Mouse (Mus musculus) midbrain, postnatal 0 days (tissue): ENCODE data around the gene H2-T3. TPM values are rescaled to one million over a fixed set of nuclear protein-coding genes. Genes with fewer than 3 reads are reported as not detected.
"Not testable (repeated sequence)": the region's sequence is repeated elsewhere in the genome, so short reads cannot be mapped to it uniquely, and the experiment has no call there.

ENCODE experiments used
- ATAC-seq: fragments of 200-750 bp; cut with Nextera tagmentation; 2 replicates; pipeline ENCODE4 v1.8.0; 2017; ENCODE audit warnings: moderate number of reproducible peaks, mild to moderate bottlenecking, moderate TSS enrichment, moderate library complexity; ENCODE audit not compliant: low FRiP score
- DNase-seq: peaks from one replicate; pipeline ENCODE4 v3.0.0-alpha.2; 2015; ENCODE audit warnings: low spot score
- H3K27ac ChIP-seq: fragments of 300-500 bp; sonication (generic); 2 replicates; pipeline ENCODE4 v1.5.1; 2014; ENCODE audit warnings: low read depth, mild to moderate bottlenecking, low read length, mixed read lengths
- H3K27me3 ChIP-seq: fragments of 300-500 bp; sonication (generic); 2 replicates; pipeline ENCODE4 v1.6.1; 2014; ENCODE audit warnings: low read length, control low read depth, mixed read lengths; ENCODE audit not compliant: insufficient read depth
- H3K36me3 ChIP-seq: fragments of 300-500 bp; sonication (generic); 2 replicates; pipeline ENCODE4 v1.6.1; 2014; ENCODE audit warnings: low read length, control low read depth, mixed read lengths; ENCODE audit not compliant: insufficient read depth
- H3K4me1 ChIP-seq: fragments of 300-500 bp; sonication (generic); 2 replicates; pipeline ENCODE4 v1.6.1; 2014; ENCODE audit warnings: mild to moderate bottlenecking, control low read depth, antibody characterized with exemption, low read length, mixed read lengths; ENCODE audit not compliant: insufficient read depth
- H3K4me2 ChIP-seq: fragments of 300-500 bp; sonication (generic); 2 replicates; pipeline ENCODE4 v1.6.1; 2014; ENCODE audit warnings: low read depth, mild to moderate bottlenecking, low read length, mixed read lengths; ENCODE audit not compliant: poor library complexity, severe bottlenecking
- H3K4me3 ChIP-seq: fragments of 300-500 bp; sonication (generic); 2 replicates; pipeline ENCODE4 v1.5.1; 2014; ENCODE audit warnings: low read depth, mild to moderate bottlenecking, low read length, moderate library complexity
- H3K9ac ChIP-seq: fragments of 300-500 bp; sonication (generic); replicated peaks from 2 replicates; pipeline ENCODE4 v1.6.1; 2014; ENCODE audit warnings: mild to moderate bottlenecking, low read length, moderate library complexity, mixed read lengths; ENCODE audit not compliant: poor library complexity, severe bottlenecking
- H3K9me3 ChIP-seq: fragments of 300-500 bp; sonication (generic); 2 replicates; pipeline ENCODE4 v1.6.1; 2016; ENCODE audit warnings: low read length, control low read depth
- CTCF ChIP-seq: IDR thresholded peaks from 2 replicates; pipeline ENCODE4 v1.5.1; 2016; ENCODE audit warnings: antibody characterized with exemption, mild to moderate bottlenecking
- WGBS: fragments of 180-500 bp; shearing (Covaris S2); extraction: QIAGEN DNeasy Blood & Tissue Kit; methylation state at CpG from one replicate; pipeline ENCODE4 v1.1.7; 2014; 5-methylcytosine and 5-hydroxymethylcytosine counted together
- polyA plus RNA-seq: library from polyadenylated mRNA; unstranded; fragments of >200 nt; fragmentation: Nextera tagmentation; extraction: Ambion mirVana; gene quantifications from 2 replicates; pipeline ENCODE4 v1.2.1, GENCODE M21; 2015
- total RNA-seq: library from RNA; depleted of rRNA; stranded (reverse); fragments of >200 nt; gene quantifications from 2 replicates; pipeline ENCODE4 v1.2.3, GENCODE M21; 2014; rRNA removed

The H2-T3 gene
- total RNA-seq (not detected in 2 replicates), polyA plus RNA-seq (not detected in 2 replicates)

GRCm38 (mm10) chr17:36190169-36190507, at the start of gene H2-T3:
Gene H2-T3 (minus strand): TSS chr17:36190287.
- H3K4me1 ChIP-seq = no peaks in the 10 kb centered on the region
- no peak within 1 kb of the TSS for H3K9ac ChIP-seq
- no peak within 1 kb of the TSS for H3K4me3 ChIP-seq
- H3K36me3 ChIP-seq = no peaks in the 10 kb centered on the region
- H3K9me3 ChIP-seq = no peaks in the 10 kb centered on the region
- no peaks in the 10 kb centered on the region; the same call in 1 of the 2 replicates for H3K27me3 ChIP-seq
- 74% methylated on average over 2 of the region's 2 CpGs for WGBS
- no peak within 1 kb of the TSS for H3K4me2 ChIP-seq
- H3K27ac ChIP-seq = no peak within 1 kb of the TSS
- DNase-seq (no peak), ATAC-seq (no peak)
- no peak for TF ChIP-seq CTCF

- ATAC-seq (no peak), DNase-seq (no peak)
- H3K9me3 ChIP-seq = no peaks in the 10 kb centered on the region
- H3K9ac ChIP-seq = peak overlapping the region; percentile 34; the same call in 1 of the 2 replicates
- no peaks in the 10 kb centered on the region for H3K36me3 ChIP-seq
- H3K4me2 ChIP-seq = peak overlapping the region; percentile 58
- no peak for TF ChIP-seq CTCF
- WGBS = 4% methylated on average over 27 of the region's 27 CpGs
- H3K27me3 ChIP-seq = peaks cover 6% of the 10 kb centered on the region
- H3K4me1 ChIP-seq = no peaks in the 10 kb centered on the region
- H3K4me3 ChIP-seq = peak overlapping the region; percentile 31
- H3K27ac ChIP-seq = no peak overlapping the region
These were observed 47.3 kb upstream of the H2-T3 start for GRCm38 (mm10) chr17:36237321-36237921.

- not testable (repeated sequence) for DNase-seq, H3K9ac ChIP-seq, H3K4me1 ChIP-seq, H3K4me2 ChIP-seq, H3K9me3 ChIP-seq, H3K4me3 ChIP-seq, H3K27me3 ChIP-seq, ATAC-seq, H3K36me3 ChIP-seq, H3K27ac ChIP-seq
- WGBS = 26% methylated on average over 8 of the region's 9 CpGs
These were observed 45.2 kb upstream of the H2-T3 start for GRCm38 (mm10) chr17:36235300-36235699.

GRCm38 (mm10) chr17:36233572-36233971, 43.5 kb upstream of the H2-T3 start:
- no peak for TF ChIP-seq CTCF
- Histone ChIP-seq H3K27me3 (peaks cover 11% of the 10 kb centered on the region; the same call in 1 of the 2 replicates), H3K36me3 (no peaks in the 10 kb centered on the region), H3K9me3 (no peaks in the 10 kb centered on the region), H3K27ac (no peak overlapping the region), H3K4me2 (no peak overlapping the region), H3K9ac (no peak overlapping the region), H3K4me1 (no peaks in the 10 kb centered on the region), H3K4me3 (no peak overlapping the region)
- WGBS = 82% methylated on average over 5 of the region's 5 CpGs
- DNase-seq (no peak), ATAC-seq (no peak)

GRCm38 (mm10) chr17:36231318-36231717, 41.2 kb upstream of the H2-T3 start:
- H3K27ac ChIP-seq = no peak overlapping the region
- peak; percentile 79 for TF ChIP-seq CTCF
- H3K9ac ChIP-seq = no peak overlapping the region
- no peaks in the 10 kb centered on the region for H3K36me3 ChIP-seq
- no peaks in the 10 kb centered on the region for H3K4me1 ChIP-seq
- DNase-seq (peak; percentile 86), ATAC-seq (no peak)
- no peak overlapping the region for H3K4me2 ChIP-seq
- no peak overlapping the region for H3K4me3 ChIP-seq
- no peaks in the 10 kb centered on the region for H3K9me3 ChIP-seq
- peaks cover 12% of the 10 kb centered on the region; the same call in 1 of the 2 replicates for H3K27me3 ChIP-seq
- WGBS = 17% methylated on average over 36 of the region's 36 CpGs

- Histone ChIP-seq H3K4me1 (no peaks in the 10 kb centered on the region), H3K4me3 (no peak overlapping the region), H3K36me3 (no peaks in the 10 kb centered on the region), H3K9me3 (no peaks in the 10 kb centered on the region), H3K4me2 (no peak overlapping the region), H3K27ac (no peak overlapping the region), H3K9ac (no peak overlapping the region), H3K27me3 (peaks cover 27% of the 10 kb centered on the region)
- TF ChIP-seq CTCF = no peak
- ATAC-seq (no peak), DNase-seq (no peak)
- 10% methylated on average over 5 of the region's 5 CpGs for WGBS
These were observed 39.0 kb upstream of the H2-T3 start for GRCm38 (mm10) chr17:36229046-36229445.
